Mouse (Mus musculus): Measurements from ENCODE around the gene Mmgt2. TPM values are rescaled to one million over a fixed set of nuclear protein-coding genes. Genes with fewer than 3 reads are reported as not detected.

Mmgt2 gene
- polyA plus RNA-seq, 1 experiment from 2014 or later = 61.9 TPM

DNA sequence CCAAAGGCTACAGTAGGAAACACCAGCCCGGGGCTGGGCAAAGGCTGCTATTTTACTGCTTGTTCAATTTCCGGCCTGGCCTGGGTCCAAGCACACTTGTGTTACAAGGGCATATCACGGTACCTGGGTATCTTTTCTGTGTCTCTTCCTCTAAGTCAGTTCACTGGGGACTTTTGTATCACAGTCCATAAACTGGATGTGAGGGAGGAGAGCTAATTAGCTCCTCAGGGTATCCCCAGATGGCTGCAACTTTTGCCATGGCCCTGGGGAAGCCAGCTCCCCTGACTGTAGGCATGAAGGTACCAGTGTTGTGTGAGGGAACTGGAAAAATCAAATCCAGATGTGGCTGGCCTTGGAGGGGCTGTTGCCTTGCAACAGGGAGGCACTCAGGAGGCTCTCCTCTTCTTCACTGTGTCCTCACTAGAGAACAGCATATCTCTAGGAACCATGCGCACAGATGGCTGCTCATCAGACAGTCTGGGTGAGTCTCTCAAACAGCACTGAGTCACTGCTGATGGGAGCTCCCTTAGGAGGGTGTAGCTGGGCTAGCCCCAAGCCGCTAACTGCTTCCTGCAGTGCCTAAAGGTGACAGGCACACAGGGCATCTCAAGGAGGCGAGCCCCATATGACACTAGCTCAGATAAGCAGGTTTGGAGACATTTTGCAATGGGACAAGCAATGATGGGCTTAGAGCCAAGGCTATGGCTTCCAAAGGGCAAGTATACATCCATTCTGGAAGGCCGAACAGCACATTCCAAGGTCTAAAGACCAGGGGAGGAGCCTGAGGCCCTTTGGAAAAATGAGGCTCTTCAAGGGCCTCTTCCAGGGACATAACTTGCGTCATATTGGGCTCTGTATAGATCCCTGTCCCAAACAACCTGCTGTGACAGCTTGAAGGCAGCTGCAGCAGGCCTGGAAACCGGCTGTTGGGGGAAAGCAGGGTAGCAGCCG is 23.8 kb upstream of the Mmgt2 start:
- Histone ChIP-seq H3K4me2 (no peak overlapping the region), H3K9me3 (no peaks in the 10 kb centered on the region), H3K4me1 (peaks cover 38% of the 10 kb centered on the region), H3K36me3 (peaks cover 3% of the 10 kb centered on the region; the same call in 1 of the 2 replicates), H3K4me3 (no peak overlapping the region), H3K9ac (no peak overlapping the region), H3K27ac (peak overlapping the region; percentile 78), H3K27me3 (no peaks in the 10 kb centered on the region)
- WGBS = 29% methylated on average over 10 of the region's 10 CpGs
- peak; percentile 52 for ATAC-seq (ENCODE audit: insufficient number of reproducible peaks, low FRiP score, low TSS enrichment, low read depth)

DNA sequence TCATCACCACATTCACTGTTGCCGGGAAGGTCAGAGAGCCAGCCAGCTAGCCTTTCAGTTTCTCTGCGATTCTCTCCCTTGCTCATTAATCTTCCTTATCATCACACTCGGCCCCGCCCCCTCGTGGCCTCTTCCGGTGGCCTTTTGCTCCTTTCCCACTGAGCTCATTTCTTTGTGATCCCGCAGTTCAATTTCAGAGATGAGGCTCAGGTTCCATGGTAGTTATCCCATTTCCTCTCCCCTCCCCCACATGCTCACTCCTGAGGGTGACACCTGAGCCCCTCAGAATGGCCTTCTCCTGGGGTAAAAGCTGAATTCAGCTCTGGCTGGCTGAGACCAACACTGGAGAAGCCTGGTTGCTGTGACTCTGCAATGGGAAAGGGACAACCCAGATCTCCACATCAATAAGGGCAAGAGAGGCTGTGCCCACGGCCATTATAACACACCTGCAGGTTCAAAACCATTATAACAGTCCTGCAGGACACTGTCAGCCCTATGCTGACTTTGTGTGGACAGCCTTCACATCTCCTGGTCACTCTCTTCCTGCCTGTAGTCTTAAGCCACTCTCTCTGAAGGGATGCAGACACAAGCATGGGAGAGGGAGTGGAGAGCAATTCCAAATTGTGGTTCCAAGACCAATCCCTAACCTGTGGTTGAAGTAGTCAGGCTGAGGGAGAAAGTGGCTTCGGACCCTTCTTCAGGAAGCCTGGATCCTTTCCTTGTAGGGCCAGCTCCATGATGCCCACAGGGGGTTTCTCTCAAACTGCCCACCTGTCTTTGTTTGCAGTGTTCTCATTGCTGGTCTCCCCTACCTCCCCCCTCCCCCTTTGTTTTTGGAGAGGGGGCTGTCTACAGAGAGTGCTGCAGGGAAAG is 18.9 kb upstream of the Mmgt2 start:
- Histone ChIP-seq H3K27me3 (no peaks in the 10 kb centered on the region), H3K9me3 (no peaks in the 10 kb centered on the region), H3K36me3 (no peaks in the 10 kb centered on the region), H3K4me1 (peaks cover 47% of the 10 kb centered on the region), H3K27ac (no peak overlapping the region), H3K9ac (no peak overlapping the region), H3K4me2 (no peak overlapping the region), H3K4me3 (no peak overlapping the region)
- 6% methylated on average over 9 of the region's 9 CpGs for WGBS
- ATAC-seq (ENCODE audit: insufficient number of reproducible peaks, low FRiP score, low TSS enrichment, low read depth) = no peak

DNA sequence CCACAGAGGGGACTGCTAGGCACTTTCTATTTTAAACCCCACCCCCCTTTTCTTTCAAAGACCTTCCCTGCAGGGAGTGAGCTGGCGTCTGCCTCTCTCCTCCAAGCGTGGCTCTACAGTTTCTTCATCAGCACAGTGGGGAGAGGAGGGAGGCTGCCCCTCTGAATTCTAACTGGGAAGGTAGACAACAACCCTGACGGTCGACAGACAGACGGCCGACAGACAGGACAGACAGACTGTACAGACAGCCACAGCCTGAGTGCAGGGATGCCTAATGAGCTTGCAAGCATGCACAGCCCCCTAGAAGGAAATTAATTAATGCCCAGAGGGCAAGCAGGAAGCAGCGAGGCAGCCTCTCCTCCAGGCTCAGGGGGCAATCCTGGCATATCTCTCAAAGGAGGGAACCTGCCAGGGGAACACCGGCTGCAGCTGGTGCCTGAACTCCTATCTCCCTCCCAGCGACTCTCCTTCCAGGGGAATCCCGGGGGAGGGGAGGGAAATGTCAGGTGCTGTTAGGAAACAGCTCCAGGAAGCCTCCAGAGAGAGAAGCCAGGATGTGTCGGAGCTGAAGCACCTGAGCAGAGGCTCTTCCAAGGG is 18.1 kb upstream of the Mmgt2 start:
- no peaks in the 10 kb centered on the region for H3K36me3 ChIP-seq
- H3K9ac ChIP-seq = no peak overlapping the region
- peak overlapping the region; percentile 13; the same call in 1 of the 2 replicates for H3K4me2 ChIP-seq
- no peak overlapping the region for H3K4me3 ChIP-seq
- no peaks in the 10 kb centered on the region for H3K9me3 ChIP-seq
- H3K27ac ChIP-seq = no peak overlapping the region
- H3K27me3 ChIP-seq = no peaks in the 10 kb centered on the region
- H3K4me1 ChIP-seq = peaks cover 43% of the 10 kb centered on the region
- WGBS = 4% methylated on average over 11 of the region's 11 CpGs
- no peak for ATAC-seq (ENCODE audit: insufficient number of reproducible peaks, low FRiP score, low TSS enrichment, low read depth)

DNA sequence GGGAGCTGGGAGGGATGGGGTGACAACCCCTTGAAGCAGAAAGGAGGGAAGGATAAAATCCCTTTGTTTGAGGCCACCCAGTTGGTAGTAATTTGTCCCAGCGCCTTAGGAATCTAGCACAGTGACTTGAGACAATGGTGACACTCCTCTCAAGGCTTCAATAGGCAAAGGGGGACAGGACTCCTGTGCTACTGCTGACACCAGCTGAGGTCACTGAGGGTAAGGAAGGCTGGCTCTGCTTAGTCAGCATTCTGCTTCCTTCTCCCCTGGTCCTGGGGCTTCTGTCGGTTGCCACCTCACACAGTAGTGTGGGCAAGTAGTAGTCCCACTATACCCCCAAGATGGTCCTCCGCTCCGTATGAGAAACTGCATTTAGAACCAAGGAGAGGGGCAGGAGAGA is 17.3 kb upstream of the Mmgt2 start:
- Histone ChIP-seq H3K27ac (no peak overlapping the region), H3K36me3 (no peaks in the 10 kb centered on the region), H3K9ac (no peak overlapping the region), H3K4me3 (no peak overlapping the region), H3K4me2 (no peak overlapping the region), H3K9me3 (no peaks in the 10 kb centered on the region), H3K4me1 (peaks cover 43% of the 10 kb centered on the region), H3K27me3 (no peaks in the 10 kb centered on the region)
- ATAC-seq (ENCODE audit: insufficient number of reproducible peaks, low FRiP score, low TSS enrichment, low read depth) = no peak
- WGBS = 60% methylated on average over 4 of the region's 4 CpGs

DNA sequence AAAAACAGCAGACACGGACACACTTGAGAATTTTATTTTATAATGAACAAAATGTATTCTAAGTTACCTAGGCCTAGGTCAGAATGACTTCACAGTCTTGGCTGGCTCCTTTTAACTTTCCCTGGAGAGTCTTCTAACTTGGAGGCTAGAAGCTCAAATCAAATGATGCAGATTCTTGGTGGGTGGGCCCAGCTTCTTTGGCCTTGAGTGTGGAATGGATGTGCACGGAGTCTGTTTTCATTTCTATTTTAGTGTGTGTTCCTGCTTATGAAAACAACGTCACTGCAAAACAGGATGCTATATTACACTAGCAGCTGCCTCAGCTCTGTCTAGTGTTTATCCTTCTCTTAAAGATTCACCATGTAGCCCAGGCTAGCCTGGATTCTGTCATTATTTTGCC is 13.1 kb upstream of the Mmgt2 start:
- no peak for ATAC-seq (ENCODE audit: insufficient number of reproducible peaks, low FRiP score, low TSS enrichment, low read depth)
- no peak overlapping the region for H3K4me3 ChIP-seq
- no peak overlapping the region for H3K9ac ChIP-seq
- no peak overlapping the region for H3K27ac ChIP-seq
- WGBS = 39% methylated on average over 3 of the region's 3 CpGs
- H3K4me1 ChIP-seq = peaks cover 54% of the 10 kb centered on the region
- no peaks in the 10 kb centered on the region for H3K36me3 ChIP-seq
- H3K4me2 ChIP-seq = no peak overlapping the region
- no peaks in the 10 kb centered on the region for H3K9me3 ChIP-seq
- no peaks in the 10 kb centered on the region for H3K27me3 ChIP-seq

DNA sequence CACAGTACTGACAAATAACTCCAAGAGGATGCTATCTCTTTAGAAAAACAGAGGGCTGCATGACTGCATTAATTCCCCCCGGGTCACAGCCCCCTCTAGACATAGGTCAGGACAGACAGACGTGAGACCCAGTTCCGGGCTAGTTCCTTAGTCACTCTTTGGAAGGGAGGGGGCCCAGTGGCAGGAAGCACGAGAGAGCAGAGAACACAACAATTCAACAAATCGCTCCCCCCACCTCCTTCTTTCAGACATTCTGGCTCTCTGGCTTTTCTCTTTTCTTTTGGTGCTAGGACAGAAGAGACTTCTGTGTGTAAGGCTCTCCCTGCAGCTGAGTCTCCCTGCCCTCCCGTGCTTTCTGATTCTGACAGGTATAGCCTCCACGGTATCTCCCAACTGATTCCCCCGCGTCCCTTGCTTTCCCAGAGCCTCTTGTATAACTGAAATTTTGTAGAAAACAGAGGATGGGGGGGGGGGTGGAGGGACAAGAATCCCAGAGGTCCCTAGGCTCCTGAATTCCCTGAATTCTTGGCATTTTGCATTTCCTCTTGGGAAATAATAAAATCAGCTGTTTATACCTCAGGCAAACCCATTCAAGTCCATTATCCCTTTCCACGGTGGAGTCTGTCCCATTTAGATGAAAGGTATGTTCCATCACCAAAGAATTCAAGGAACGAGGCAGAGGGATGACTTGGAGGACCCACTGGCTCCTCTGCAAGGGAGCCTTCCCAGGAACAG is 12.2 kb upstream of the Mmgt2 start:
- no peak overlapping the region for H3K27ac ChIP-seq
- peaks cover 47% of the 10 kb centered on the region for H3K4me1 ChIP-seq

DNA sequence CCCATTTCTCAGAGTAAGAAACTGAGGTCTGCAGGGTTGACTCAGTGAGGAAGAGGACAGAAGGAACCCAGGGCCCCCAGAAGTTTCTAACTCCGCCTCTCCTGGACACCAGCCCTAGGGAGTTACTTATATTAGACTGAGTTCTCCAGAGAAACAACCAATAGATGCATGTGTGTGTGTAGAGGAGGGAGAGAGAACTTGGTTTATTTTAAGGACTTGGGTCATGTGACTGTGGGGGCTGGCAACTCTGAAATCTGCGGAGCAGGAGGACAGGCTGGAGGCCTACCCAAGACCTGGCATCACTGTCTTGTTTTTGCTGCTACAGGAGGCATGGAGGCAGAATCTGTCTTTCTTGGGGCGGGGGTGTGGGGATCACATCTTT is 11.6 kb upstream of the Mmgt2 start:
- Histone ChIP-seq H3K4me3 (no peak overlapping the region), H3K27me3 (no peaks in the 10 kb centered on the region), H3K9me3 (no peaks in the 10 kb centered on the region), H3K4me1 (peaks cover 47% of the 10 kb centered on the region), H3K36me3 (no peaks in the 10 kb centered on the region), H3K4me2 (no peak overlapping the region), H3K27ac (no peak overlapping the region), H3K9ac (no peak overlapping the region)
- no peak; the same call in 1 of the 2 replicates for ATAC-seq (ENCODE audit: insufficient number of reproducible peaks, low FRiP score, low TSS enrichment, low read depth)
- WGBS = 79% methylated on average over 3 of the region's 3 CpGs

More for the DNA sequence above, 12.2 kb upstream of the Mmgt2 start:
- Histone ChIP-seq H3K9ac (no peak overlapping the region), H3K9me3 (no peaks in the 10 kb centered on the region), H3K36me3 (no peaks in the 10 kb centered on the region), H3K4me2 (no peak overlapping the region), H3K4me3 (no peak overlapping the region), H3K27me3 (no peaks in the 10 kb centered on the region)
- 60% methylated on average over 11 of the region's 11 CpGs for WGBS
- ATAC-seq (ENCODE audit: insufficient number of reproducible peaks, low FRiP score, low TSS enrichment, low read depth) = no peak

DNA sequence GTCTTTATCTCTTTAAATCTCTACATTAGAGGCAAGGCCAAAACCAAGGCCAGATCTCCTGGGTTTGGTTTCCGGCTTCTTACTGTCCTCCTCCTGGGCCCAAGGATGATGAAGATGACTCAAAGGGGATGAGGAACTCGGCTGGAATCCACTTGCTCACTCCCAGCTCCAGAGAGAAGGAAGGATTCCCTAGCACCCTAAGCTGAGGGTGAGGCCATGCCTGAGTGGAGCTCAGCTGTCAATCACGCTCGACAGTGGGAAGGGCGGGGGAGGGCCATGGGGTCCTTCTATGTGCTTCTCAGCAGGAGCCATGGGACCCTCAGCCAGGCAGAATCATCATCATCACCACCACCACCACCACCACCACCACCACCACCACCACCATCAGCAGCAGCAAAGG is 11.1 kb upstream of the Mmgt2 start:
- ATAC-seq (ENCODE audit: insufficient number of reproducible peaks, low FRiP score, low TSS enrichment, low read depth) = no peak
- Histone ChIP-seq H3K36me3 (no peaks in the 10 kb centered on the region), H3K4me2 (no peak overlapping the region), H3K4me1 (peaks cover 52% of the 10 kb centered on the region), H3K27ac (no peak overlapping the region), H3K4me3 (no peak overlapping the region), H3K9me3 (no peaks in the 10 kb centered on the region), H3K27me3 (no peaks in the 10 kb centered on the region), H3K9ac (no peak overlapping the region)
- 80% methylated on average over 5 of the region's 5 CpGs for WGBS

DNA sequence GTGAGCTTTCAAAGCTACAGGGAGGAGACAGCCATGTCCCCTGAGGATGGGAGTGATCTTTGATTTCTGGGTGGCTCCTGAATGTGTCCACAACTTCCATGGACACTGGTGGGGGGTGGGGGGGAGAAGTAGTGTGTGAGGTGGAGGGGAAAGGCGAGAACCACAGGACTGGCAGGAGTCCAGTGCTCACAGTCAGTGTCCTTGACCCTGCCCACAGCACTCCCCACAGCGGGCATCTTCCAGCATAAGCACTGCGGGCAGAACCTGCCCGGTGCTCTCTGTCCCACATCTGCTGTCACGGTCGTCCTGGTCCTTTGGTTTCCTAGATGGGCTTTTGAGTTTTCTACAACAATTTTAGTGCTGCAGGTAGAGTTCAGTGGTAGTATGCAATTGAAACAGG is 10.7 kb upstream of the Mmgt2 start:
- Histone ChIP-seq H3K4me2 (no peak overlapping the region), H3K4me1 (peaks cover 56% of the 10 kb centered on the region), H3K9ac (no peak overlapping the region), H3K27me3 (no peaks in the 10 kb centered on the region), H3K27ac (no peak overlapping the region), H3K36me3 (no peaks in the 10 kb centered on the region), H3K9me3 (no peaks in the 10 kb centered on the region), H3K4me3 (no peak overlapping the region)
- 87% methylated on average over 6 of the region's 6 CpGs for WGBS
- ATAC-seq (ENCODE audit: insufficient number of reproducible peaks, low FRiP score, low TSS enrichment, low read depth) = no peak

DNA sequence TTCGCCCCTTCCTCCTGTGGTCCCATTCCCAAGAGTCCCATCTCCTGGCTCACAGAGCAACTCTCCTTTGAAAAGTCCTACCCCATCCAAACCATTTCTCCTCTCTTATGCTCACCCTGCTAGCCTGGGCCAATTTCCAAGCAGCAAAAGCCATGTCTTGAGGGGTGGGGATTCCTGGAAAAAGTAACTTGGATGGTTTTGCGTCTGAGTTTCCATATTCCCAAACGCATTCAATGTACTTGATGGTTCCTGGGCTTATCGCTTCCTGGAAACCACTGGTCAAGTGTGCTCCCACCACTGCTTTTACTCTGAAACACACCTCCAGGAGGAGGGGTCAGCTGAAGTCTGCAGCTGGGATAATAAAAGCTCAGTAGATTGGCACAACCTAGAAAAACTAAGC is 10.1 kb upstream of the Mmgt2 start:
- Histone ChIP-seq H3K27me3 (no peaks in the 10 kb centered on the region), H3K36me3 (no peaks in the 10 kb centered on the region), H3K9ac (no peak overlapping the region), H3K9me3 (no peaks in the 10 kb centered on the region), H3K4me2 (no peak overlapping the region), H3K4me3 (no peak overlapping the region), H3K4me1 (peaks cover 62% of the 10 kb centered on the region), H3K27ac (peak overlapping the region; percentile 61; the same call in 1 of the 2 replicates)
- ATAC-seq (ENCODE audit: insufficient number of reproducible peaks, low FRiP score, low TSS enrichment, low read depth) = no peak
- 60% methylated on average over 4 of the region's 4 CpGs for WGBS

DNA sequence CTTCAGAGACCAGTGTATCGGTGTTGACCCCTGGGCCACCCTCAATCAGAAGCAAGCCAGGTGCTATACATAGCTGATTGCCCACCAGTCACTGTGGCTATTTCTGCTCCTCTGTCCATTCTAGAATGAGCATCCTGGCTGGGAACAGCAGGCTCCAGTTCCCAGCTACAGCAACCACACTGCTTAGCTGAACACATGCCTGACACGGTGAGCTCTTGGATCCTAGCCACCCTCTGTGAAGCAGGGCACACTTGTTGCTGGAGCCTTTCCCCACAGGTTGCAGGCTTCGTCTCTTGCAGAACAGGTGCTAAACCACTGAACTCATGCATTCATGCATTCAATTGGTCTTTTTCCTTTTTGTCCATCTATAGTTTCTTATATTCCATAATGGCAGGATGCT is 8.1 kb upstream of the Mmgt2 start:
- H3K4me1 ChIP-seq = peaks cover 77% of the 10 kb centered on the region

More for the DNA sequence above, 8.1 kb upstream of the Mmgt2 start:
- Histone ChIP-seq H3K4me2 (no peak overlapping the region), H3K27ac (no peak overlapping the region), H3K9me3 (no peaks in the 10 kb centered on the region), H3K4me3 (no peak overlapping the region), H3K27me3 (no peaks in the 10 kb centered on the region), H3K36me3 (0 out of 2 replicates have a peak, but pooled peaks cover 3% of the 10 kb centered on the region), H3K9ac (no peak overlapping the region)
- WGBS = 54% methylated on average over 3 of the region's 3 CpGs
- ATAC-seq (ENCODE audit: insufficient number of reproducible peaks, low FRiP score, low TSS enrichment, low read depth) = no peak

All from limb, embryonic 15.5 days (tissue).